22 mouse cellular contexts compared by ENCODE assay signal in genomic region chr14:45648144-45648543, GRCm38 (mm10). TPM values are rescaled to one million over a fixed set of nuclear protein-coding genes. Genes with fewer than 3 reads are reported as not detected.
DNase-seq lines count a peak whose midpoint lies in the region; ATAC-seq and TF ChIP-seq lines count a peak whose summit lies in the region.
"Had no signal": no experiment of that assay in that cellular context is flagged by ENCODE, and none has a peak within 500 bp of the region (broad histone marks: within the 10 kb centered on the region; RNA-seq: fewer than 3 reads in every experiment).

No protein-coding gene starts in this region.

- H3K9ac ChIP-seq in heart, embryonic 13.5 days = no peak overlapping the region
- no peak overlapping the region for H3K9ac ChIP-seq in hindbrain, embryonic 15.5 days
- H3K9ac ChIP-seq in hindbrain, postnatal 0 days (replicated peaks; ENCODE audit: low read length) = no peak overlapping the region
- H3K9ac ChIP-seq: embryonic facial prominence, embryonic 15.5 days; hindbrain, embryonic 14.5 days had no signal

- peak overlapping the region; percentile 33; the same call in 1 of the 2 replicates for H3K4me2 ChIP-seq in heart, embryonic 13.5 days
- H3K4me2 ChIP-seq in hindbrain, embryonic 15.5 days = no peak overlapping the region
- no peak overlapping the region for H3K4me2 ChIP-seq in hindbrain, postnatal 0 days (ENCODE audit: low read depth, low read length)
- H3K4me2 ChIP-seq: embryonic facial prominence, embryonic 15.5 days; hindbrain, embryonic 14.5 days had no signal

- H3K9me3 ChIP-seq in heart, embryonic 13.5 days = no peaks in the 10 kb centered on the region
- H3K9me3 ChIP-seq in hindbrain, embryonic 15.5 days = no peaks in the 10 kb centered on the region
- no peaks in the 10 kb centered on the region for H3K9me3 ChIP-seq in hindbrain, postnatal 0 days (ENCODE audit: low read length)
- H3K9me3 ChIP-seq: embryonic facial prominence, embryonic 15.5 days; G1E; hindbrain, embryonic 10.5 days had no signal

- no peak for ATAC-seq in heart, embryonic 13.5 days (ENCODE audit: extremely low read depth, insufficient number of reproducible peaks, low FRiP score, low TSS enrichment)
- no peak for ATAC-seq in hindbrain, embryonic 15.5 days (ENCODE audit: low FRiP score, low read depth)
- no peak for ATAC-seq in hindbrain, postnatal 0 days
- ATAC-seq: forebrain, embryonic 16.5 days; inflammation-experienced regulatory T-cells, adult 6 months; intestine, postnatal 0 days had no signal

- H3K4me1 ChIP-seq in heart, embryonic 13.5 days = peaks cover 77% of the 10 kb centered on the region
- H3K4me1 ChIP-seq in hindbrain, embryonic 15.5 days (replicated peaks) = peaks cover 53% of the 10 kb centered on the region
- H3K4me1 ChIP-seq in hindbrain, postnatal 0 days (ENCODE audit: insufficient read depth, low read length) = peaks cover 17% of the 10 kb centered on the region
- peaks cover 17% of the 10 kb centered on the region for H3K4me1 ChIP-seq in brown adipose tissue, adult 24 weeks (ENCODE audit: control insufficient read depth, insufficient read depth, insufficient read length, low read length)
- H3K4me1 ChIP-seq: embryonic facial prominence, embryonic 15.5 days had no signal

- no peaks in the 10 kb centered on the region for H3K27me3 ChIP-seq in heart, embryonic 13.5 days (replicated peaks)
- H3K27me3 ChIP-seq in hindbrain, embryonic 15.5 days = no peaks in the 10 kb centered on the region
- H3K27me3 ChIP-seq in hindbrain, postnatal 0 days (ENCODE audit: insufficient read depth, low read length) = no peaks in the 10 kb centered on the region
- H3K27me3 ChIP-seq: embryonic facial prominence, embryonic 15.5 days had no signal

- DNase-seq in heart, adult 18-20 months = no peak
- DNase-seq in hindbrain, postnatal 0 days (ENCODE audit: low spot score) = no peak
- DNase-seq in layer of hippocampus, adult 2 months (ENCODE audit: low spot score in 2 of 2) = no peak
- no peak for DNase-seq in layer of hippocampus, adult 9-10 months (ENCODE audit: low spot score)
- DNase-seq in cerebellum, postnatal 14 days = no peak
- DNase-seq: adrenal gland, postnatal 10 days; cerebellum, adult 11-12 months; cerebellum, adult 9-10 months; cerebellum, postnatal 36 days; gastrocnemius, postnatal 10 days; heart, adult 2 months had no signal

- 0 out of 2 replicates have a peak overlapping the region, but pooled peaks have one; percentile 1 for H3K27ac ChIP-seq in heart, embryonic 13.5 days (replicated peaks)
- peak overlapping the region; percentile 50; the same call in 1 of the 2 replicates for H3K27ac ChIP-seq in hindbrain, embryonic 15.5 days (replicated peaks)
- H3K27ac ChIP-seq in hindbrain, postnatal 0 days = no peak overlapping the region
- peak overlapping the region; percentile 64; the same call in 1 of the 2 replicates for H3K27ac ChIP-seq in layer of hippocampus, adult 2 months
- peak overlapping the region; percentile 62; the same call in 1 of the 2 replicates for H3K27ac ChIP-seq in brown adipose tissue, adult 24 weeks (replicated peaks; ENCODE audit: low read depth, low read length)
- H3K27ac ChIP-seq: embryonic facial prominence, embryonic 15.5 days; heart, adult 2 months; hindbrain, embryonic 10.5 days; hindbrain, embryonic 14.5 days had no signal

- no peak overlapping the region for H3K4me3 ChIP-seq in heart, embryonic 13.5 days
- H3K4me3 ChIP-seq in hindbrain, embryonic 15.5 days = no peak overlapping the region
- no peak overlapping the region for H3K4me3 ChIP-seq in hindbrain, postnatal 0 days (ENCODE audit: low read length)
- H3K4me3 ChIP-seq in layer of hippocampus, adult 2 months = no peak overlapping the region
- H3K4me3 ChIP-seq in brown adipose tissue, adult 24 weeks (ENCODE audit: insufficient read depth, low read depth, low read length) = no peak overlapping the region
- H3K4me3 ChIP-seq: embryonic facial prominence, embryonic 15.5 days; erythroblast, embryonic 14.5 days; heart, adult 2 months; hindbrain, embryonic 10.5 days had no signal

- H3K36me3 ChIP-seq in heart, embryonic 13.5 days = no peaks in the 10 kb centered on the region
- no peaks in the 10 kb centered on the region for H3K36me3 ChIP-seq in hindbrain, embryonic 15.5 days
- no peaks in the 10 kb centered on the region for H3K36me3 ChIP-seq in hindbrain, postnatal 0 days (ENCODE audit: insufficient read depth, low read length)
- H3K36me3 ChIP-seq: embryonic facial prominence, embryonic 15.5 days; hindbrain, embryonic 10.5 days had no signal

- TF ChIP-seq CTCF in hindbrain, postnatal 0 days (IDR thresholded peaks at IDR 0.05; ENCODE audit: low read depth) = no peak
- no peak for TF ChIP-seq CTCF in layer of hippocampus, adult 2 months (conservative IDR thresholded peaks at IDR 0.05)

- WGBS in heart, embryonic 13.5 days = 59% methylated on average over 3 of the region's 3 CpGs
- 89% methylated on average over 3 of the region's 3 CpGs for WGBS in hindbrain, embryonic 15.5 days
- WGBS in hindbrain, postnatal 0 days = 86% methylated on average over 3 of the region's 3 CpGs

RNA-seq across cellular contexts. Expression of gene Ddhd1, which starts 9.8 kb away (rescaled TPM):
- 6.7 and 7.9 TPM in 2 replicates for polyA plus RNA-seq in heart, embryonic 13.5 days (2015; fragmentation: Nextera tagmentation; extraction: Ambion mirVana)
- total RNA-seq in heart, adult 18-20 months (2021) = 10 to 100 TPM in 1 of 2 experiments, 1 to 10 TPM in 1; 7.2 to 11.0 TPM
- polyA plus RNA-seq in hindbrain, embryonic 15.5 days (2015; fragmentation: Nextera tagmentation; extraction: Ambion mirVana) = 19.8 and 21.2 TPM in 2 replicates
- 53.0 and 64.2 TPM in 2 replicates for total RNA-seq in hindbrain, postnatal 0 days (2014; rRNA removed)
- polyA plus RNA-seq in hindbrain, postnatal 0 days (2015; fragmentation: Nextera tagmentation; extraction: Ambion mirVana) = 15.0 and 17.2 TPM in 2 replicates
- 10 to 100 TPM; 74.9 to 90.7 TPM for total RNA-seq in layer of hippocampus, adult 2 months (2021)
- polyA plus RNA-seq in brown adipose tissue, adult 24 weeks (2012; ENCODE audit: insufficient read depth, insufficient read length, missing spikeins) = 18.6 and 25.2 TPM in 2 replicates
